Mouse (Mus musculus) adrenal gland, postnatal 10 days (tissue): ENCODE measurements around the gene Slc22a20. TPM values are rescaled to one million over a fixed set of nuclear protein-coding genes. Genes with fewer than 3 reads are reported as not detected.

Experiments
- DNase-seq: peaks from one replicate; pipeline ENCODE4 v3.0.0; 2021; ENCODE audit warnings: mixed read lengths
- total RNA-seq, 2 experiments: library from RNA; stranded (reverse); gene quantifications; 2 replicates each; pipeline ENCODE4 v1.2.3; 2021

Slc22a20 gene
- total RNA-seq, 2 experiments from 2014 or later: not detected

DNA sequence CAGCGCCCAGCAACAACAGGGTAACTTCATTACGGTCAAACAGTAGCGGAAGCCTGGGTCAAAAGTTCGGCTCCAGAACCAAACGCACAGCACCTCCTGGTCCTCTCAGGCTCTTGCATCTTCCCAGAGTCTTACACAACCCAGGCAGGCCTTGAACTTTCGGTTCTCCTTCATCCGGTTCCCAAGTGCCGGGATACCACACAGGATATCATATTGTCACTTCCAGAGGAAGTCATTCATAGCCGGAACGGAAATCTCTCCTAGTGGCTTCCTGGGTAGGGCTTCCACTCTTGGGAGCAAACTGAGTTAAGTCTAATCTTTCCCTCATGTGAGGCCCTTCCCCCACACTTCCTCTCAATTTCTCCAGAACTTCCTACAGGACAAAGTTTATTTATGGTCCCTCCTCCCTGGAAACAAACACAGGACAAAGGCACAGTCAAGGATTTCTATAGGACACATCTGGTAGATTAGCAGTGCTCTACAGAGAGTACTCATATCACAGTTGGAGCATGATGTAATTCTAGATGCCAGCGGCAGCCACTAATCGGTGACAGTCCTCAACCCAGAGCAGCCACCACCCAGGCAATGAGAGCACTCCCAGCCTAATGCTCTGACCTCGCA lies 33.8 kb downstream of the Slc22a20 start:
- DNase-seq: peak; percentile 71

DNA sequence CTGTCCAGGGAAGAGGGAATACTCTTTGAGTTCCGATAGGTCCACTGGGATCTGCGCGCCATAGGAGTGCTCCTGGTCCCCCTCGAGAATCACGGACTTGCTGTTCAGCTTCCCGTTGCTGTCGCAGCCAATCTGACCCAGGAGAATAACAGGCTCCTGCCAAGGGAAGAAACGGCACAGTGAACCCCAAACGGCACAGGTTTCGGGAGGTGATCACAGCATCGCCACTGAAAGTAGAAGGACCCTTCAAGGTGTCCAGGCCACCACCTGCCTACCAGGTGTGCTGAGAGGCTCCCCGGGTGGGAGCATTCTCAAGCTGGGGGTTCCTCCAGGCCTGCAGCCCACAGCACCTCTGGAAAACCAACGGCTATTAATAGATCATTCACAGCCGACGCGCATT lies 34.3 kb downstream of the Slc22a20 start:
- no peak for DNase-seq

DNA sequence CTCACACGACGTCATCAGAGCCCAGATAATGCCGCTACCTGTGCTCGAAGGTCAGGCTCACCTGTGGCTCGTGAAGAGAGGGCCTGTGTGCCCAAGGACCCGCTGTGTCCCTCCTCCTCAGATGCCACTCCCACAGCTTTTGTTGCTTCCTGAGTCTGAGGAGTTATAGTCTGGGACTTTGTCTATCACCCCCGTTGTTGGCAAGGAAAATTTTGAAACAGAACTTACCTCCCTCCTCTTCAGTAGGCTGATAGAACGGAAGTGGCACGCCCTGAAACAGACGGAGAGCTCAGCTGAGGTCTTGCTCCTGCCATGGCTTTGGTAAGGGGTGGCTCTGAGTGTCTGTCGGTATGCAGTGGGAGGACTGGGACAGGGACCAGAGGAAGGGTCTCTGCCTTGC lies 35.7 kb downstream of the Slc22a20 start:
- no peak for DNase-seq

DNA sequence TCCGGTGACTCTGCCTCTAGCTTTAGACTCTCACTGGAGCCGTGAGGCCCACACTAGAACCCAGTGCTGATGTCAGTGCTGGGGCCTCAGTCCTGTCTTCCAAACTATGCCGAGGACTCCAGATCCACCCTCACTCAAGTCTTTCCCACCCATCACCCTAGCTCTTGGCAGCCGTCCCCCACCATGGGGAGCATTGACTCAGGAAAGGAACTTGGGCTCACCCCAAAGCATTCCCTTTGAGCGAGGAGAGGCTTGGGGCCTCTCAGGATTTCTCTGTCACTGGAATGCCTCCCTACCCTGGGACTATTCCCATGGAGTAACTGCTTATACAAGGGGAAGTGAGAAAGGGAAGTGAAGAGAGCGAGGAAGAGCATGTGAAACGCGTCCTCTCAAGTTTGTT lies 40.1 kb downstream of the Slc22a20 start:
- peak; percentile 42 for DNase-seq

DNA sequence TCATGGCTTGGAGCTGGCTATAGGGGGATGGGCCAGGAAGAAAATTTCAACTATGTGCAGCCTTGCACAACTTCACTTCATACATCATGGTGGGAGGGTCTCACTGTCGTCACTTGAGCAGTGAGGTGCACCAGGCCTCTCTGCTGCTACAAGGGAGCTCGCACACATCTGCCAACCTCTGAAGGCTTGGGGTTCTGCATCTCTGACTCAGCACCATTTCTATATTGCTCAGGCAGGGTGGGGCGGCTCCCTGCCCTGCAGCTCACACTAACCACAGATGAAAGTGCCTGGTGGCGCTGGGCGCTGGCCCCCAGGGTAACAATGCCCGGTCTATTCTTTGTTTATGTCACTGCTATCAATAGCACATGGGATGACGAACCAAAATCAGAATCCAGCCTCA lies 40.9 kb downstream of the Slc22a20 start:
- no peak for DNase-seq

DNA sequence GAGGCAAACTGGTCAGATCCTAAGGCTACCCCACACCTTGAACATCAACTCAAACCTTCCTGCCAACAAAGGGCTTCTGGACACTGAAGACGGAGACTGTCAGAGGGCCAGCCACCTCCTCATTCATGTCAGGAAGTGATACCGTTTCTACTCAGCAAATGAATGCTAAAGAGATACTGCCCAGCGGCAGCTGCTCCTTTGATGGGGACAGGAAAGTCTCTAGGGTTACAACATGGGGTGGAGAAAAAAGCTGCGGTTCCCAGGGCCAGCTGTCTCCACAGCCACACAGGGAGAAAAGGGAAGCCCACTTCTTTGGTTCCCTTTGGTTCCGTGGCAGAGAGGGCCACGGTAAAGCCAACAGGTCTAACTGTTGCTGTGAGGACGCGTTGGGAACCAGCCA lies 41.8 kb downstream of the Slc22a20 start:
- DNase-seq: no peak

DNA sequence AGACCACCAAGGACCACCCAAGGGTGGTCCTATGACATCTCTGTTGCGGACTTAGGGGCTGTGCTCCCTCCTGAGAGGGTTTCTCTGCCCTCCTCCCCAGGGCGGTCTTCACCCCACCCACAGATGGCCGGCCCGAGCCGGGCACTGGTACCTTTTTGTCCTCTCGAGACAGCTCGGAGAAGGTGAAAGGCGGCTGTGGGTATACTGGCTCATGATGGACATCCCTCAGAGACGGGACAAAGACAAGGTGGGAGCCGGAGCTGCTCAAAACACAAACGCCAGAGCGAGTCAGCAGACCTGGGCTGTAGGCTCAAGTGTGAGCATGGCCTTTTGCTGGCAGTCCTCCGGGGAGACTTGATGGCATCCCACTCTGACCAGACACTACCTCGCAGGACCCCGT lies 42.5 kb downstream of the Slc22a20 start:
- DNase-seq: no peak

DNA sequence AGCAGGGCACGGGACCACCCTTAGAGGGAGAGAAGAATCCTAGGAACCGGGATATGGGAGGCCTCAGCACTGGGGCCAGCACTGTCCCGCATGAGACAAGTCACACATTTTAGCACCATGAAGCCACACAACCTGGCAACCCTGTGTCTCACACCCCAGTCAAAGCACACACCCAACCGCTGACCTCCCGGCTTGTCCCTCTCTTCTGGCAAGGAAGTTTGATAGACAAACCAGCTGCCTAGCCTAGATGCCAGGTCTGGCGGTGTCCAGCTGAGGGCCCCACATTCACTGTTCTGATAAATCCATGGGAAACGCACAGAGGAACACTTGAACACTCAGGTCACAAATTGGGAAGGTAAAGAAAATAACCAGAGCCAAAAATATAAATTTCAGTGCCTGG lies 43.4 kb downstream of the Slc22a20 start:
- no peak for DNase-seq

DNA sequence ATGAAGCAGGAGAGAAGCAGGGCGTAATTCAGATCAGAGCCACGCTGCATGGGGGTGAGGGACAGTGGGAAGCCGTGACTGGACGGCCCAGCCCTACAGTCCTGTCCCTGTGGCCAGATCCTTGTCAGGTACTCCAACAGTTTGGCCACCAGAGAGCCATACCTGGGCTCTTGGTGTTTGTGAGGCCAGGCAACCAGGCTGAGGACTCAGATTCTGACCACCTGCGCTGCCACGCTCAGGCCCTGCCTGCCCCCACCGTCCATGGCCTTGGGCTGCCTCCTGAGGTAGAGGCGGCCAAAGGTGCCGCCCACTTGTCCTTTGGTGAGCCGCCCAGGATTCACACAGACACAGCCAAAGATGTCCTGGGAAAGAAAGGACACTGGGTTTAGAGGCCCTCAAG lies 45.3 kb downstream of the Slc22a20 start:
- peak; percentile 65 for DNase-seq

DNA sequence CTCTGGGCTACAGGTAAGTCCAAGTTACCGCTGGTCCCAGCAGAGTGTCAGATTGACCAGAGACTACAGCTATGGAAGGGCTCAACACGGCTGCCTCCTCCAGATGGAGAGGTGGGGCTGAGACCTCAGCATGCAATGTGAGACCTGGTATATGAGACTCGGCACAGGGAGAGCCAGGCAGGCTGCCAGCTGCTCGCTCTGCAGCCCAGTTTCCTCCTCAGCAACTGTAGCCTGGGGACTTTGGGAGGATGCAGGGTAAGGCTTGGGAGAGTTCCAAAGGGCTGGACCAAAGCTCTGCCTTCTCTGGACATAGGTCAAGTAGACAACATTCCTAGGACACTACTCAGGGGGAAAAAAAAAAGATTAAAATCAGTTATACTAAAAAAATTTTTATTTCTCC lies 45.8 kb downstream of the Slc22a20 start:
- peak; percentile 86 for DNase-seq

DNA sequence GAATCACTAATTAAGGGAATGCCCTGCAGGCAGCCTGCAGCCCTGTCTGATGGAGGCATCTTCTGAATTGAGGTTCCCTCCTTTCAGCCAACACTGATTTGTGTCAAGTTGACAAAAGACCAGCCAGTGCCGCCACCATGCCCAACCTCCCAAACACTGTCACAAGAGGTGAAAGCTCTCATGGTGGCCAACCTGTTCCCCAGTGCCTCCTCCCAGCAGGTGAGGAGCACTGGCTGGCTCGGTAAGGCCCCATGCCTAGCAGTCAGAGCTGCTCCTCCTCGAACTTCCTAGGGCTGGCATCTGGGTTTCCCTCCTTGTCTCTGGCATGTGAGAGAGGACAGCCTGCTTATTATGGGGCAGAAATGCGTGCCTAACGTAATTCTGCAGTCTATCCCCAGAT lies 46.2 kb downstream of the Slc22a20 start:
- no peak for DNase-seq

DNA sequence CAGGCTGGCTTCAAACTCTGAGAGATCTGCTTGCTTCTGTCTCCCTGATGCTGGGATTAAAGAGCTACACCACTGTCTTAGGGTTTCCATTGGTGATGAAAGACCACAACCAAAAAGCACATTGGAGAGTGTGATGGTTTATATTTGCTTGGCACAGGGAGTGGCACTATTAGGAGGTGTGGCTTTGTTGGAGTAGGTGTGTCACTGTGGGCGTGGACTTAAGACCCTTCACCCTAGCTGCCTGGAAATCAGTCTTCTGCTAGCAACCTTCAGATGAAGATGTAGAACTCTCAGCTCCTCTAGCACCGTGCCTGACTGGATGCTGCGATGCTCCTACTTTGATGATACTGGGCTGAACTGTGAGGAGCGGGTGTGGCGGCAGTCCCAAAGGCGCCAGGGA lies 47.4 kb downstream of the Slc22a20 start:
- DNase-seq: no peak

DNA sequence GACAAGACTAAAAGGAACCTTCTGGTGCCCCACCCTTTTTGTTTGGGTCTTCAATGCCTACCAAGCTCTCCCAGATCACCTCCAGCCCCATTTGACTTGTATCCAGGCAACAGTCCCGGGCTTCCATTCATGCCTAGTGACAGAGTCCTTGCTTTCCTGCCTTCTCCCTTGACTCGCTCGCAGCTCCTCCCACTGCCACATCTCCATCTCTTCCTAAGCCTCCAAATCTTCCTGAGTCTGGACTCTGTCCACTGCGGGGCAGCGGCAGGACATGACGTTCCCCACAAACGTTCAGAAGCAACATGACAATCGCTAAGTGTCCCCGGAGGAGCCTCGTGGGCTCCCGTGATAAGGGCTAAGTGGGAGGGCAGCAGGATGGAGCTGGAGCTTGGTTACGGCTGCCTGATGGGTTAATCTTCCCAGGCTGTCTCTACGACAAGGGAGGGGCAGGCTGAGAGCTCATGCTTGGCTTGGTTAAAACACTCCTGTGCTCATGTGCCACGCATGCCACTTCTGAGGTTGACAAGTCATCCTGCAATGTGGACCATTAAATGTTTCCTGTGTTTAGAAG lies 48.0 kb downstream of the Slc22a20 start:
- DNase-seq: peak; percentile 27

DNA sequence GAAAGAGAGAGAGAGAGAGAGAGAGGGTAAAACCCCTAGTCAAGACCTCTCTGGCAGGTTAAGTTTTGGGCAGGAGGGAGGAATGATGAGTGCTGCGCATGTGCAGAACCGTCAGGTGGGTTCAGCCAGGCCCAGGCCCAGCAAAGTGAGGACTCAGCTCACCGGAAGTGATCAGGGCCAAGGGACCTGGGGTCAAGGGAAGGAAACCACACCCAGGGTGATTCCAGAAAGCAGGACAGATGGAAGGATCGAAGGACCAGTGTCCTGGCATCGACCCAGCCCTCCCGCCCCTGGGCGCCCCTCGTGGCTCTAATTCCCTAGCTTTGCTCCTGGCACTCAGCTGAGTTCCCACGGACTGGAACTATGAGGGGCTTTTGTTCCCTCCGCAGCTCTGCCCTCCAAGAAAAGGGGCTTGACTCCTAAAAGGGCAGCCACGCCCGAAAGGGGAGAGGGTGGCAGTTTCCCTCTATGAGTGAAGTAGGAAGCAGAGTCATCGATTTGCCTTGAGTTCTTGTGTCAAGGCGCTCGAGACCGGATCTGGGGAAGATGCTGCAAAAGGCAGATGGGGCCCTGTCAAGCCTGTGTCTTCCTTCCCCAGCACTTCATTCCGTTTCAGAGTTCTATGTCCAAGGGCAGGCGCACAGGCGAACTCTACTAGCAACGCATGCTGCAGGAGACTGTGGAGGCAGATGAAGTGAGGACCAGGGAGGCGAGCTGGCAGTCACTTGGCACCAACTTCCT lies 48.7 kb downstream of the Slc22a20 start:
- no peak for DNase-seq

DNA sequence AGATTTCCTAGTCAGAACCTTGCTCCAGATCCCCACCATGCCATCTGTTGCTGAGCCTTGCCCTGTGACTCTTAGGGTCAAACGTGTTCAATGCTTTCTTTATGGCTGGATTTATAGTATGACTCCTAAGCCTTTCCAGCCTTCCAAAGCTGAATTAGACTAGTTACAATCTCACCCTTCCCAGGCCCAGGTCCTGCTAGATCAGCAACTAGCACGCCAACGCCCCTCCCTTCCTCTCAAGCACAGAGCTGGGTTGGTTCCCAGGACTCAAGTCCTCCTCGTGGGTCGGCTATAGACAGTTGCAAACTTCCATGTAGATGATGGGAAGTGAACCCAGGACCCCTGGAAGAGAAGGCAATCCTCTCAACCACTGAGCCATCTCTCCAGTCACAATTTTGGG lies 50.3 kb downstream of the Slc22a20 start:
- peak; percentile 20 for DNase-seq

DNA sequence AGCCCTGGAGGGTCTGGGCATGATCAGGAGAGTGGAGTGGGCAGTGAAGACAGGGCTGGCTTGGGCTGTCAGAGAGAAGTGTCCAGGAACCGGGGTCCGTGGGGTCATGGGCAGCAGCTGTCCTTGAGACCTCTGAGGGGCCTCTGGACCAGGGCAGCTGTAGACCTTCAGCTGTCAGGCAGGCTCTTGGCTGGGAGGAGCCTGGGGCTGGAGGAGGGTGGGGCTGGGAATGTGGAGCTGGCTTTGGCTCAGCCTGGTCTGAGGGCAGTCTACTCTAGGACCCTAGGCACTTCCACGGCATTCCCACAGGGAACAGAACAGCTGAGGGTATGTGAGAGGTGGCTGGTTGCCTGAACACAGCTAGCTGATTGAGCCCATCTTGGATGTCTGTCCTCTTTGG lies 50.7 kb downstream of the Slc22a20 start:
- peak; percentile 70 for DNase-seq

DNA sequence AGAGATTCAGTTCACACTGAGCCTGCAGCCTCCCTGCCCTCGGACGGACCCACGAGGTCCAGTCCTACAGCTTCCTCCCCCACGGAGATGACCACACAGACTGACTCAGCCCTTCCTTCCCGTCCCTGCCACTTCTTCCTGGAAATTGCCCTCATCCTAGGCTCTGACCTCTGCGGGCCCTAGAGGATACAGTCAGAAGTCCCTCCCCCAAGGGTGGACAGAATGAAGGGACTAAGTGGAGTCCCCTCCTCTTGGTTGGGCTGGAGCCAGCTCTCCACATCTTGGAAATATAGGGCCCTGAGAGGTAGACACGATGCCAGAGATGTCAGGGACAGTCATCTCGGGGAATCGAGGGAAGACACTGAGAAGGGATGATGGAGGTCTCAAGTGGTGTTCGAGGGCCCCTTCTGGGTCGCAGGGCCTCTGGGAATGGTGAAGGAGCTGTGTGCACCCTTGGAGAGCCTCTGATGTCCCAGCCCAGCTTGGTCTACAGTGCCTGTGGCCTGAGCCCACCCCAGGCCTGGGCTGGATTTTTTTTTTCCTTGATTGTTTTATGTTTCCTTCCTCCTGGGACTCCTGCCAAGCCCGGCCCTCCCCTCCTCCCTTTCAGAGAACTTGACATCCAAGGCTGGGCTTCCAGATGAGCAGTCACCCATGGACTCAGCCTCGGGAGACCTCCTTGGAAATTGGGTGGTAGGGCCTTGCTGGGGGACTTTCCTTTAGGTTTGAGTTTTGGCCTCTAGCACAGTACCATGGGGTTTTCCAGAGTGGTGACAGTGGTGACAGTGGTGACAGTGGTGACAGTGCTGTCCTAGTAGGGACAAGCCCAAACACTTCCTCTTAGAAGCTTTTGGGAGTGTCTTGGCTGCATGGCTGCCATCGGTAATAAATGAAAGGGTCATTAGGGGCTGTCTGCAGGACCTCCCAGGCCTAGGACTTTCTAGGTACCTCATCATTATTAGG lies 56.0 kb downstream of the Slc22a20 start:
- peak; percentile 80 for DNase-seq

DNA sequence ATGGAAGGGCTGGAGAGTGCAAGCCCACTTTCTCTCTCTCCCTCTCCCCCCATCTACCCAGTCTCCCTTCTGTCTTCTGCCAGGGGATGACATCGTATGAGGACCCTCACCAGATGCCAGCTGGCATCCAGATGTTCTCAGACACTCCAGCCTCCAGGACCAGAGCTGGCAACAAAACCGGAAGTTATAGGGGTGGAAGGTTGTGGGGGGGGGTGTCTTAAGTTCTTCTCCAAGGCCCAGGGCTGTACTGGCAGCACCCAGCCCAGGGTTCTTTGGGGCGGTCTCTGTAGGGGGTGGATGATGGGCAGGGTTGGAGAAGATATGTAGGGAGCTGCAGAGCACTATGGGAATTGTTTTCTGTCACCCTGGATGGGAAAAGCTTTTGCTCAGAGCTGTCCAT lies 57.4 kb downstream of the Slc22a20 start:
- DNase-seq: no peak

DNA sequence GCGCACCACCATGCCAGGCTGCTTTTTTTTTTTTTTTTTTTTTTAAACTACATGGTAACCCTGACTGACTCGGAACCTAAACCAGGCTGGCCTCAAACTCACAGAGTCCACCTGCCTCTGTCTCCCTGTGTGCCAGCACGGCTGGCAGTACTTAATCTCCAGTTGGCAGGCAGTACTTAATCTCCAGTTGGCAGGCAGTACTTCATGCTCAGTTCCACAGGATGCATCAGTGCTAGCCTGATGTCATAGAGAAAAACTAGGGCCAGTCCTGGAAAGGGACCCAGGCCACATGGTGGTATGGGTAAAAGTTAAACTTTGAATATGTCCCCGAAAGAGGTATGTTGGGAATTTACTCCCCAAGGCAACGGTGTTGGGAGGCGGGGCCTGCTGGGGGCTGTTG lies 57.8 kb downstream of the Slc22a20 start:
- no peak for DNase-seq

DNA sequence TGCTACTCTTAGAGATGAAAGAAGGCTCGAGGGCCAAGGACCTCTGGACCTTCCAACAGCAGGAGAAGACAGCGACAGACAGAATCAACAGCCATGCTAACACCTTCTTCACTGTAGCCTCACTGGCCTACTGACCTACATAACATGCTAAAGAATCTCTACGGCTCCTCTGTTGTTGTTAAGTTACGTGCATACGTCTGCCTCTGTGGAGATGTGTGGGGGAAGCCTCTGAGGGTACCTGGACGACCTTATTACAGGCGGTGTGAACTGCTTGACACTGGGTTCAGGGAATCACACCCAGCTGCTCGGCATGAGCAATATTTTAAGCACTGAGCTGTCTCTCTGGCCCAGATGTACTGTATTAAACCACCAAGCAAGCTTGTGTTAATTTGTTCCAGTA lies 58.4 kb downstream of the Slc22a20 start:
- DNase-seq: no peak

DNA sequence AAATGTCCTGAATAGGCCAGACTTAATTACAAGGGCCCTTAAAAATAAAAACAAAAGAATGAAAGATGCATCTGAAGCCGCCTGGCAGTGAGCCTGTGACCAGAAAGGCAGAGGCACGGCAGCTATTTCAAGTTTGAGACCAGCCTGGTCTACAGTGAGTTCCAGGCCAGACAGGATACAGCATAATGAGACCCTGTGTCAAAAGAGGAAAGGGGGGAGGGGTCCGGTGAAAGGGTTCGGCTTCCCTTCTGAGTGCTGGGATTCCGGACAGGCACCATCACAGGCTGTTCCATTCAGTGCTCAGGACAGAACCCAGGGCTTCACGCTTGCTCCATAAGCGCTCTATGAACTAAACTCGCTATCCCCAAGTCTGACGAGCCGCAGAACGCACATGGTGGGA lies 58.9 kb downstream of the Slc22a20 start:
- DNase-seq: no peak

DNA sequence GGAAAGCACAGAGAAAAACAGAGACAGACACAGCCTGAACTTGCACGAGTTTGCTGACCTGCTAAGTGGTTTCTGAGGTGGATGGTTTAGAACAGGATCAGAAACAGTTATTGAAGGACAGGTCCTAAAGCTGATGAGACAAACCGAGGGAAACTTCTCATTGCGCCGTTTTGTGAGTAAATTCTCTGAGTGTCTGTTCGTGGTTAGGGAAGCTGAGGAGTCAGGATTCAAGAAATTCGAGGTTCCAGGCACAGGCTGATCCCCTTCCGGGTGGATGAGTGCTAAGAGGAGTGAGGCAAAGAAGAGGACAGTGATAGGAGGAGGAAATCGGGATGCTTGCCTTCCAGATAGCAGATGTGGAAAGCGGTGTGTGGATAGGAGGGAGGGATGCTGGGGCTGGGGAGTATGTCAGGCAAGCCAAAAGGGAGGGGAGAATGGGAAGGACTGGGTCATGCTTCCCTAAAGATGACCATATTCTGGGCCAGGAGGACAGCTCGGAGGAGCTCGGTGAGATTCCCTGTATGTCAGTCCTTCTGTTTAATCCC lies 60.6 kb downstream of the Slc22a20 start:
- DNase-seq: no peak

DNA sequence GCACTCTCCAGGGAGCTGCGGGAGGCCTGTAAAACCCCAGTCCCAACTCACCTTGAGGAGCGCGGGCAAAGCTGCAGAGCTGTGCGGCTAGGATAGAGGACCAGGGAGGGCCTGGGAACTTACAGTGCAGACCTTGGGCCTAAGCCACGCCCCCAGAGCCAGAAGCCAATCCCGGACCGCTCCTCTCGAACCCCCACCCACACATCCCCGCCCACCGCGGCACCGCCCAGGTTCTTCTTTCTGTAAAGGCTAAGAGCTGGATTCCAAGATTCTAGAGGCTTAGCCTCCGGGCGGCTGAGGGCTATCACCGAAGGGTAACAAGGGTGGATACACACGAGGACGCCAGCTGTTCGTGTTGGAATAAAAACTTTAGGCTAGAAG lies 61.2 kb downstream of the Slc22a20 start, which contains the start of gene Cdc42ep2:
Cdc42ep2 (minus strand) TSS at position 104 of the 381 bp plus-strand sequence.
- peak; percentile 98 for DNase-seq
